Mouse (Mus musculus): ENCODE data around the gene Dglucy.

The Dglucy gene

GRCm38 (mm10) chr12:100778934-100779865, at the start of gene Dglucy:
Dglucy (plus strand) TSS chr12:100779057.
- peak; percentile 78 to 84 for DNase-seq (ENCODE audit: low spot score in 2 of 2)

GRCm38 (mm10) chr12:100735156-100735555, 43.7 kb upstream of the Dglucy start:
- DNase-seq (ENCODE audit: low spot score in 2 of 2) = no peak

- no peak for DNase-seq (ENCODE audit: low spot score in 2 of 2)
These were observed 43.3 kb upstream of the Dglucy start for GRCm38 (mm10) chr12:100735581-100735980.

- DNase-seq (ENCODE audit: low spot score in 2 of 2) = no peak
These were observed 40.4 kb upstream of the Dglucy start for GRCm38 (mm10) chr12:100738498-100738897.

GRCm38 (mm10) chr12:100739011-100739570, 39.8 kb upstream of the Dglucy start:
- no peak for DNase-seq (ENCODE audit: low spot score in 2 of 2)

- DNase-seq (ENCODE audit: low spot score in 2 of 2) = no peak
These were observed 38.5 kb upstream of the Dglucy start for GRCm38 (mm10) chr12:100740313-100740712.

GRCm38 (mm10) chr12:100742468-100742867, 36.4 kb upstream of the Dglucy start:
- no peak for DNase-seq (ENCODE audit: low spot score in 2 of 2)

GRCm38 (mm10) chr12:100752977-100753376, 25.9 kb upstream of the Dglucy start:
- no peak for DNase-seq (ENCODE audit: low spot score in 2 of 2)

GRCm38 (mm10) chr12:100753716-100754115, 25.1 kb upstream of the Dglucy start:
- no peak for DNase-seq (ENCODE audit: low spot score in 2 of 2)

GRCm38 (mm10) chr12:100757427-100757826, 21.4 kb upstream of the Dglucy start:
- no peak for DNase-seq (ENCODE audit: low spot score in 2 of 2)

- DNase-seq (ENCODE audit: low spot score in 2 of 2) = no peak
These were observed 16.0 kb upstream of the Dglucy start for GRCm38 (mm10) chr12:100762663-100763425.

GRCm38 (mm10) chr12:100764329-100765018, 14.4 kb upstream of the Dglucy start:
- DNase-seq (ENCODE audit: low spot score in 2 of 2) = no peak

GRCm38 (mm10) chr12:100769871-100770270, 9.0 kb upstream of the Dglucy start:
- DNase-seq (ENCODE audit: low spot score in 2 of 2) = no peak

GRCm38 (mm10) chr12:100770765-100771164, 8.1 kb upstream of the Dglucy start:
- DNase-seq (ENCODE audit: low spot score in 2 of 2) = no peak

GRCm38 (mm10) chr12:100772230-100772984, 6.5 kb upstream of the Dglucy start:
- DNase-seq (ENCODE audit: low spot score in 2 of 2) = peak; percentile 32 to 53

GRCm38 (mm10) chr12:100774756-100775155, 4.1 kb upstream of the Dglucy start:
- DNase-seq (ENCODE audit: low spot score in 2 of 2) = no peak

GRCm38 (mm10) chr12:100775291-100775690, 3.6 kb upstream of the Dglucy start:
- no peak for DNase-seq (ENCODE audit: low spot score in 2 of 2)

GRCm38 (mm10) chr12:100775911-100776581, 2.8 kb upstream of the Dglucy start:
- DNase-seq (ENCODE audit: low spot score in 2 of 2) = no peak

GRCm38 (mm10) chr12:100776991-100777390, 1.9 kb upstream of the Dglucy start:
- no peak for DNase-seq (ENCODE audit: low spot score in 2 of 2)

GRCm38 (mm10) chr12:100778276-100778933, 452 bp upstream of the Dglucy start:
- no peak for DNase-seq (ENCODE audit: low spot score in 2 of 2)

All from frontal cortex, postnatal 14 days (tissue).